Mouse (Mus musculus) left cerebral cortex, postnatal 10 days (tissue): Measurements from ENCODE around the gene D930007J09Rik. TPM values are rescaled to one million over a fixed set of nuclear protein-coding genes. Genes with fewer than 3 reads are reported as not detected.

Experiments
- DNase-seq, 2 experiments: peaks; one replicate each; pipeline ENCODE4 v3.0.0; 2021 to 2022; ENCODE audit warnings: low spot score in 2 of 2, mixed read lengths in 1 of 2; ENCODE audit errors: extremely low spot score in 1 of 2
- intact Hi-C: fragments of 180-260 bp; cut with DNase I; formaldehyde crosslinking; loops from one replicate; pipeline ENCODE4 v1.15.1; 2025
- total RNA-seq, 2 experiments: library from RNA; stranded (reverse); gene quantifications; 2 replicates each; pipeline ENCODE4 v1.2.3; 2021

The D930007J09Rik gene
- total RNA-seq = 1 to 10 TPM; 1.5 to 2.1 TPM

DNA sequence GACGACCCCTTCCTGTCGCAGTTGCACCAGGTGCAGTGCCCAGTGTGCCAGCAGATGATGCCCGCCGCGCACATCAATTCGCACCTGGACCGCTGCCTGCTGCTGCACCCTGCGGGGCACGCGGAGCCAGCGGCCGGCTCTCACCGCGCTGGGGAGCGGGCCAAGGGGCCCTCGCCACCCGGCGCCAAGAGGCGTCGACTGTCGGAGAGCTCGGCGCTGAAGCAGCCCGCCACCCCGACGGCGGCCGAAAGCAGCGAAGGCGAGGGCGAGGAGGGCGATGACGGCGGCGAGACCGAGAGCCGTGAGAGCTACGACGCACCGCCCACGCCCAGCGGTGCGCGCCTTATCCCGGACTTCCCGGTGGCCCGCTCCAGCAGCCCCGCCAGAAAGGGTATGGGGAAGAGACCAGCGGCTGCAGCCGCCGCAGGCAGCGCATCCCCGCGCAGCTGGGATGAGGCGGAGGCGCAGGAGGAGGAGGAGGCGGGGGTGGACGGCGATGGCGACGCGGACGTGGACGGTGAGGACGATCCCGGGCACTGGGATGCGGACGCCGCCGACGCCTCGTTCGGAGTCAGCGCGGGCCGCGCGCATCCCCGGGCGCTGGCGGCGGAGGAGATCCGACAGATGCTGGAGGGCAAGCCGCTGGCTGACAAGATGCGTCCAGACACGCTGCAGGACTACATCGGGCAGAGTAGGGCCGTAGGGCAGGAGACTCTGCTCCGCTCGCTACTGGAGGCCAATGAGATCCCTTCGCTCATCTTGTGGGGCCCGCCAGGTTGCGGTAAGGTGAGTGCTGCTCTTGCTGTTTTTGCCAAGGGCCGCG lies at the start of gene D930007J09Rik:
Gene D930007J09Rik, minus strand, starts transcription at position 591 of the 823 bp plus-strand sequence.
- intact Hi-C loops = no loop called here
- peak in 1 of 2 experiments; percentile 80 for DNase-seq

DNA sequence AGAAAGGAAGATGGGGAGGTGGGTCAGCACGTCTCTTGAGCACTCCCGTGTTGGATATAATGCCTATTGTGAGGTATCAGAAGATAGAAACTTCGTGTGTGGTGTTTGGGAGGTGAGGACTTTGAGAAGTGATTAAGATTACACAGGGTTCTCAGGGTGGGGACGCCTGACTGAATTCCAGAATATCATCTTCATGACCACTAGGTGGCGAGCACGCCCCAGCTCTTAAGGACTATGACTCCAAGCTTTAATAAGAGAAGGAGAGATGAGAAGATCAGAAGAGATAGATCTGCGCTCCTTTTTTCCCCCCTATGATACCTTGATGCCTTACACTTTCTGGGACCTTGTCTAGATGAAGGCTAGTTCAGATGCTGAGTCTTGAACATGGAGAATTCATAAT lies 49.3 kb upstream of the D930007J09Rik start:
- intact Hi-C loops = no loop called here
- peak; percentile 24 to 36 for DNase-seq

DNA sequence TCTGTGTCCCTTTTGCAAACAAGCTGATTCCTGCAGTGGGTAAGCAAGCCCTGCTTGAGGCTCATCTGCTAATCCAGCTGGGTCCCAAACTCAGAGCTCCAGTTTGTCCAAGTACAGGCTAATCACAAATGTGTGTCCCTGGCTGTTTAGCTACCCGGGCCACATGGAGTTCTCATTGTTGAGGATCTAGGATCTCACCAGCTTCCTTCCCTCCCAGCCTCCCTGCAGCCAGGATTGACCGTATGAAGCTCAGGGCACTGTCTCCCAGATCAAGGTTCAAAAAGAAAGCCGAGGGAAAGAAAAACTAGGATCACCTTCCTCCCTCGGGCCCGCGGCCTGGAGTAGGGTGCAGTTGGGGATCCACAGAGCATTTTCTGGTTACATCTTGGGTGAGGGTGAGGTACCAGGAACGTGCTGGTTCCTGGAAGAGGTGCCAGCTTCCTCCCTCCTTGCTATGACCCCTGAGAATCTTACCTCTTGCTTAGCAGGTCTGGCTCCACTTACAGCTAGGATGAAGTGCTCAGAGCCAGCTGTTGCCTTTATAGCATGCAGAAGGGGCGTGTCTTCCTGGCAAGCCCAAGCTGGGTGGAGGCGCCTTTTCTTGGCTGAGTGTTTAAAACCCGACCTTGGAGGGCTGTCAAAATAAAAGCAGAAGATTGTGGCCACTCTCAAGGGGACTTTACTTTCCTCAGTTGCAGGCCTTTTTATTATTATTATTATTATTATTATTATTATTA lies 48.2 kb upstream of the D930007J09Rik start, which contains the start of gene Serpinb1a:
Gene Serpinb1a, minus strand, starts transcription at position 518 of the 737 bp plus-strand sequence.
- peak in 1 of 2 experiments; percentile 46 for DNase-seq
- intact Hi-C loops = no loop called here

DNA sequence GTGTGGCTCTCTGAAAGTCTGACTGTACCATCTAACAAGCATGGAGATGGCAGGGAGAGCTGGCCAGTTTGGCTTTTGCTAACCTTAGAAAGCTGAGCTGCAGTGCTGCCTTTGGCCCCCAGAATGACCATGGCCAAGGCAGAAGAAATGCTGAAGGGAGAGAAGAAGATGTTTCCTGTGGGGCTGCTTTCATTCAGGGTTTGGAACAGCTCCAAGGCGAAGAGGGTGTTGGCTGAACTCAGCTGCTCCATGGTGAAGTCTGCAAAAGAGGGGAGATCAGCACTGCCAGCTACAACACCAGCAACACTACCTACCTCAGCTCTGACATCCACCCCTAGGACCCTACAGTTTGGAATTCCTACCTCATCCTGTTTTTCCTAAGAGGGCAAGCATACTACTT lies 47.5 kb upstream of the D930007J09Rik start:
- DNase-seq = no peak
- intact Hi-C loops = no loop called here

DNA sequence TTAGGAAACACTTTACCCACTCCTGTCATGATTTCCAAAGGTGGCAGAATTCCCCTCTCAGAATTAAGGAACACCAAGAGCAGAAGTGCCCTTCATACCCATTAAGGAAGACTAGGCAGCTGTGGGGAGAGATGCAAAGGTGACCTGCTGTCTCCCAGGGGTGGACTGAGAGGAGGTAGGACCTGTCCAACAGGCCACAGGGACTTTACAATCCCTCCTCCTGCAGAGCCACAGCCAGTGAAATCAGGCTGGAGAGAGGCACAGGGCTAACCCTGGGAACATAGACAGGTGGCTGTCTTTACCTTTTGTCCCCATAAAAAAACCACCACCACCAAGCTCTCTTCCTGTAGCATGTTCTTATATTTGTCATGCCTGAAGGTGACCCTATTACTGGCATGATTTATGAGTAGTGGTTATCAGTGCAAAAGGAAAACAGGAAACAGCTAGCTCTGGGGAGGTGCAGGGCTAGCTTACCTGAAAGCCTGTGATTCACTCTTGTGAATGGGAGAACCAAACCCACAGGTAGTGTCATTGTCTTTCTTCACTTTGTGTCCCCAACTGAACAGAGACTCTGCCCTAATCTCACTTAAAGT lies 47.0 kb upstream of the D930007J09Rik start:
- no peak for DNase-seq
- intact Hi-C loops = no loop called here

DNA sequence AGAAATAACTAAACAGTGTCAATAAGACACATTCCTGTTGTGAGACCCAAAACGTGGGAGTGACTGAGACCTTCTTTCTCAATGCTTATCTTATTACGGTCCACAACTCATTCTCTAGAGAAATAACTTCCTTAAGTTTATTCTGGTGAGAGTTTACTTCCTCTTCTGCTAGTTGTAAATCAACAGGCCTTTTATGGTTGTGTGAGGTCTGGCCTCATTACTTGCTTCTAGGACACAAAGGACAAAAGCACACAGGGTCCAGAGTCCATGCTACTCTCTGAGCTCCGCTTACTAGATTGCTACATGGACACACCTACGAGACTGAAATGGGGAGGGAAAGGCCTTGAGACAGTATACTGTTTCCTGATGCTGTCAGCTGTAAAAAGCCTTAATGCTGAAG lies 46.4 kb upstream of the D930007J09Rik start:
- intact Hi-C loops = no loop called here
- DNase-seq = no peak

DNA sequence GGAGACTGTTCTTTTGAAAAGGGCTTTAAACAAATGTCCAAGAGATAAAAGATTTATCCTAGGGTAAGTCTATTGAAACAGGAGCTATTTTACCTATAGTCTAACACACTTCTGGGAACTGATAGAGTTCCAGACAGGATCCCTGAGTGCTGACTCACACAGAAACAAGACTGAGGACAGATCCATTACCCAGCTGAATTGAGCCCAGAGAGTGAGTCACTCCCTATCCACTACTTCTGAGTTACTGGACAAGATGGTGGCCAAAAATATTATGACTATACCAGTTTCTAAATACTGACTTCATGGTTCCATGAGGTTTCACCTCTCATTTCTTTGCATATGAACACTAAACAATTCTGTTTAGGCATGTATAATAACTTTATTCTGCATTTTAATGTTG lies 43.6 kb upstream of the D930007J09Rik start:
- intact Hi-C loops = no loop called here

DNA sequence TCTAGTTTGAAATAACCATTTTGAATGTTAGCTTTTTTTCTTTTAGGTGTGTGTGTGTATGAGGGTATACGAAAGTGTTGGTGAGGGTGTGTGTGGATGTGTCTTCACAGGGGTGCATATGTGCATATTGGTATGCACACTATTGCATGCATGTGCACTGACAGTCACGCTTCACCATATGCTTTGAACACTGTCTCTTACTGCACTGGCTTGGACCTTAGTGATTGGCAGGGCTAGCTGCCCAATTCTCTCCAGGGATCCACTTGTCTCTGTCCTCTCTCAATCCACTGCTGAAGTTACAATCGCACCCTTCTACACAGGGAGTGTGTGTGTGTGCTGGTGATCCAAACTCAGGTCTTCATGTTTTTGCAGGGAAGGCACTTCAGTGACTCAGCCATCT lies 38.7 kb upstream of the D930007J09Rik start:
- intact Hi-C loops = no loop called here
- no peak for DNase-seq

More for the DNA sequence above, 43.6 kb upstream of the D930007J09Rik start:
- no peak for DNase-seq

DNA sequence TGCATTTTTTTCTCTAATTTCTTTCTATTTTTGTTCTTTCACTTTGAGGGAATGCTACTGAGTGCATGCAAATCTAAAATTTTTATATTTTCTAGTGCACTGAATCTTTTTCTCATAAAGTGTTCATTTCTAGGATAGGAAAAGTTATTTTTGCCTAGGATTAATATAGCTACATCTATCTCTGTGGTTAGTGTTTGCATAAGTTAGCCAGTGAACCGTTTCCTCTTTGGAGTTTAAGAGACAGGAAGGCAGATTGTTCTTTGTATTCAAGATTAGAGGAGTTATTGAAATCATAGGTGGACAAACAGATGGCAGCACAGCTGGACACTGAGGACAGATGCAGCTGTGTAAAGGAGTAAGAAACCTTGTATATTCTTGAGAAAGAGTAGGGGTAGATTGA lies 36.7 kb upstream of the D930007J09Rik start:
- intact Hi-C loops = no loop called here
- DNase-seq = no peak

DNA sequence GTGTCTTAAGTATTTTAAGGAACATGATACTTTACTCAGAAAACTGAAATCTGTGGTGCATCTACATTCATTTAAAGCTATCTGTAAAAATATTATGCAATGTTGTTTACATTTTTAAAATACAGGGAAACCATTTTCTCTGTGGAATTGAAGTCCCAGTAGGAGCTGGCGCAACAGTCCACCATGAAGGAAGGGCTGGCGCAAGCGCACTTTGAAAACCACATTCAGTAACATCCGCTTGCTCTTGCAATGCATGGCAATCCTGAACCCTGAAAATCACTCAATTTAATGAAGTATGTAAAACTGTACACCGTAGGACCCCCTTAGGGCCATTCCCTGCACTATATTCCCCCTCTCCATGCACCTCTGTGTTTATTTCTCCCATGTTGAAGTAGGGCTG lies 31.9 kb upstream of the D930007J09Rik start:
- no peak for DNase-seq
- intact Hi-C loops = no loop called here

DNA sequence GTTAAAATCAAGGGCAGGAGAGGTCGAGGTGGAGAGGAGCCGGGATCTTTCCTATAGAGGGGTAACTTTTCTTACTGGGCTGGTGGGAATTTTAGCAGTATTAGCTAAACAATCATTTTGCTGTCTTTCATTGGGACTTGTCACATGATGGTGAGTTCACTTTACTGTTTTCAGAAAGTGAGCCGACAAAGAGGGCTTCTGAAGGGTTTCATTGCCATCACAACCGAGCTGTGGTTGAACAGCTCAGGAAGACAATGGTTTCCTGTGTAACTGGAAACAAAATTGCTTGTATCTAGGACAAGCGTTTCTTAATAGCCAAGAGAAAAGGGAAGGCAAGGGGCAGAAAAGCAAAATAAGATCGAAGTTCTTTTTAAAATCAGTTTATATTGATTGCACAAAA lies 30.6 kb upstream of the D930007J09Rik start:
- DNase-seq = no peak
- intact Hi-C loops = no loop called here

DNA sequence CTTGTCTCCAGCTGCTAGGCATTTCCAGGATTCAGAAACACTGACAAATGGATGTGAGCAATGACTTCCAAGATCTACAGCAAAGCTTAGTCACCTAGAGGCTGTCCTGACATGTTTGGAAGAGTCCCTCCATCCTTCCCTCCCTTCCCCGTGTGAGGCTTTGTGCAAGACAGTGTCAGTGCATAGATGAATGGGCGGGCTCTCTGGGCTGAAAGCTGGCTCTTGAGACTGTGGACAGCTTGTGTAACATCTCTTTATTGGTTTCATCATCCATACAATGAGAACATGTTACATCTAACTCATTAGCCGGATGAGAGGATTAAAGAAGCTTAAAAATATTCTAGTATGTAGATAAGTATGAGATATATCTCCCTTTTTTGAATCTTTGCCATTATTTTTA lies 30.1 kb upstream of the D930007J09Rik start:
- intact Hi-C loops = no loop called here

DNA sequence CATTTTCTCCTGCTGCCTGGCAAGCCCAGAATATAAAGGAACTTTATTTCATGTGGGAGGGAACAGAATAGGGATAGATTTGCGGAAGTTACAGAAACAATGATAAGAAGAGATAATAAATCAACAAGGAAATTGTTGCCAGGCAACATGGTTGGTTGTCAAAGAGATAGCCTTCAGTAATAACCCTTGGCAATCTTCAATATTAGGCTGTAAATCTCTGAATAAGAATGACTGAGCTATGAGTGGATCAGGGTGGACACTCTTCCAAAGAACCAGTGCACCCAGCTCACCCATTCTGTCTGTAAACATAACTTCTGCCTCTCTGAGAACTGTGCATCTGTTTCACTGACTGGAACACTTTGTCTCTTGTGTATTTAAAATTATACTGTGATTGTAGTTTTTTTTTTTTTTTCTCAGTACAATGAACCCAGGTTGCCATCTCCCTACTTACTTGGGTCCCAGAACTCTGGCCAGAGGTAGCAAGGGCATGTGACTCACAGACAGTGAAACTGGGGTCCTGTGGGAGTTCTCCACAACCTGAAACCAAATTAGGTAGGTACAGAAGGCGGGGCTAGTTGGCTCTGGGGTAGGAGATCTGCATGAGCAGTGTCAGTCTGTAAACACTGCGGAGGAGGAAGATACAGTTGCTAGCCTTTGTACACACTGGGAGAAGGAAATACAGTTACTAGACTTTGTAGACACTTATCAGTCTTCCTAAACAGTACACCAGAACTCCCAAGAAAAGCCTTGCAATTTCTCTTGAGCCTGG lies 29.0 kb upstream of the D930007J09Rik start:
- DNase-seq = no peak
- intact Hi-C loops = no loop called here

More for the DNA sequence above, 30.1 kb upstream of the D930007J09Rik start:
- DNase-seq = no peak

DNA sequence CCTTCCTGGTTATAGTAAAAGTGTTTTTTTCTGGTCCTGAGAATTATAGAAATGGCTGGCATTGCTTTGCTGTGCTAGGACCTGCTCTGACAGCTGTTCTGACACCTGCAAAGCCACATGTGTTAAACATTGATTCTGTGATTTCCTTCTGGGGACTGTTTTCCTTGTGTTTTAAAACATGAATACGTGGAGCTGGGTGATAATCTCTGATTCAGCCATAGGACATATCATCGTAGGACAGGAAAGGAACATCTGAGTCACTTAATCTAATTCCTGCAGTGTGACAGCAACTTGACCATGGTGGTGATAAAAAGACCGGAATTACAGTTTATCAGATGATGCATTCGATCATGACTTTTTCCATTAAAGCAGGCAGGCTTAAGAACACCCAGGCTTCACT lies 26.2 kb upstream of the D930007J09Rik start:
- intact Hi-C loops = no loop called here
- no peak for DNase-seq

DNA sequence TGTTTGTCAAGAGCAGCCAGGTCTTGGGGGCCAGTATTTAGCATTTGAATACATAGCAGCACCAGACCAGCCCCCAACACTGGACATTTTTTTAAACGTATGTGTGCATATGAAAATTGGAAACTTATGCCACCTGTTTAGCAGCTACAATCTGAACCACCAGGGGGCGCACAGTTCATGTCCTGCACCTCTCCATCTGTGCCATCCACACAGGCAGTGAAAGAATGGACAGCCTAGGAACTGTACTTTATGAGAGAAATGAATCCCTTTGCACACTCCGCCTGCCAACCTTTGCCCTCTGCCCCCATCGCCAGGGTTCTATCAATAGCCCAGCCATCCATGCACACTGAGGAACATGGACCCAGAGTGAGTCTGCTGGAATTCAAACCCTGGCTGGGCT lies 25.3 kb upstream of the D930007J09Rik start:
- DNase-seq = peak in 1 of 2 experiments; percentile 55
- intact Hi-C loops = no loop called here

DNA sequence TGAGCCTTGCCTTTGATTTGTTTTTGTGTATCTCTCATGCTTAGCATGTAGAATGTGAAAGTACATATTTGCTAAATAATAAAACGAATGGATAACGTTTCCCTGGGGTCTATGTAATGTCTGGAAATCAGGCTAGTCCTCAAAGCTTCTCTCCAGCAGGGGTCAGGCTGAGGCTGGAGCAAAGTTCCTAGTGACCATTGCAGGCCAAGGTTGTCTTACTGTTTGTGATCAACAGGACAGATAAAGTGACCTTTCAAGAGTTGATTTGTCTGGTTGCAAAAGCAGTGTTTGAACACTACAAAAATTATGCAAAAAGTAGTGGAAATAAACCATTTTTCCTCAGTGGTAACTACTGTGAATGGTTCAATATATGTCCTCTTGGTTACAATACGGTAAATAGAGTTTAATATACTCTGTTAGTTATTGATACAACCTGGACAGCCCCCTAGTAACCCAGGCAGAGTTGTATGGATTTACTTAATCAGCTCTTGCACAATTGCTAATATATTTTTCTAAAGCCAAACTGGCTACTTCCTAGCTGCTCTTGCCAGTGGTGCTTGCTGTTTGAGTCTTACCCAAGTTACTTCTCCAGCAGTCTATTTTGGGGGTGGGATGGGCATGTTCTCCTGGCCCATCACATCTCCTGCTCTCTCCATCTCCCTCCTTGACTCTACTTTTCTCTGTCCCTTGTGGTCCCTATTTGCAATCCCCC lies 24.6 kb upstream of the D930007J09Rik start:
- DNase-seq = no peak
- intact Hi-C loops = no loop called here

DNA sequence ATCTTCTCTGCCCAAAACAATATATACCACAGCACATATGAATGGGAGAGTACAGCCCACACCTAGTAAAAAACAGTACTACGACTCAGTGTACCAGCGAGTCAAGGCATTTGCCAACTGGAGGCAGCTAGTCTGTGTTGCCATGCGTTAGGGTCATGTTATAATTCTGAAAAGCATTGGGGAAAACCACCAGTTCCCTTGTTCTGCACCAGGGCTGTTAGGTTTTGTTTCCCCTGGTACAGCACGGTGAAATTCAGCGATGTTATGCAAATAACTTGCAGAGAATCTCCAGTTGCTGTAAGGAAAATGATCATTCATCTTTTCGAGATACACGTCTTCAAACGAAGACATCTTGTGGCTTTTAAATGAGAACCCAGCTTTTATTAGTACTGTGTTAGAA lies 22.9 kb upstream of the D930007J09Rik start:
- DNase-seq = no peak
- intact Hi-C loops = no loop called here
